Mouse (Mus musculus) CH12.LX (cell line): ENCODE measurements around the gene Gla. TPM values are rescaled to one million over a fixed set of nuclear protein-coding genes. Genes with fewer than 3 reads are reported as not detected.

Source experiments
- DNase-seq: peaks from one replicate; pipeline ENCODE4 v3.0.0-alpha.2; 2013; ENCODE audit errors: extremely low read depth
- H3K27ac ChIP-seq: 2 replicates; pipeline ENCODE4 v1.5.1; 2012; ENCODE audit warnings: low read depth, mild to moderate bottlenecking, control low read depth, moderate library complexity; ENCODE audit not compliant: insufficient read depth
- H3K27me3 ChIP-seq: replicated peaks from 2 replicates; pipeline ENCODE3; 2012; ENCODE audit warnings: inconsistent platforms
- H3K36me3 ChIP-seq, 2 experiments: replicated peaks in 1 of 2; 2 replicates each; pipeline versions ENCODE3 to v1.6.1; 2012; ENCODE audit warnings: inconsistent platforms in 1 of 2, low read length in 1 of 2, mild to moderate bottlenecking in 1 of 2, mixed read lengths in 1 of 2, moderate library complexity in 1 of 2; ENCODE audit not compliant: control insufficient read depth in 1 of 2, insufficient read depth in 1 of 2
- H3K4me1 ChIP-seq, 2 experiments: 2 replicates each; pipeline ENCODE4 v1.6.1; 2012; ENCODE audit warnings: inconsistent platforms in 1 of 2, moderate library complexity in 1 of 2; ENCODE audit not compliant: insufficient read depth in 2 of 2, control insufficient read depth in 1 of 2
- H3K4me2 ChIP-seq: 2 replicates; pipeline ENCODE4 v1.6.1; 2012; ENCODE audit warnings: low read depth, mild to moderate bottlenecking, control low read depth; ENCODE audit not compliant: poor library complexity, insufficient read depth, severe bottlenecking
- H3K4me3 ChIP-seq, 3 experiments: fragments of 150-350 bp in 1 of 3; sonication (generic) in 1 of 3; replicated peaks in 1 of 3; 2 replicates each; pipeline versions ENCODE3 to v1.5.1; 2011 to 2012; ENCODE audit warnings: low read depth in 2 of 3, low read length in 2 of 3, mild to moderate bottlenecking in 2 of 3, moderate library complexity in 2 of 3, control low read depth in 1 of 3, improper control_type of control experiment in 1 of 3, inconsistent platforms in 1 of 3, mixed read lengths in 1 of 3; ENCODE audit not compliant: poor library complexity in 1 of 3
- H3K79me2 ChIP-seq: replicated peaks from 2 replicates; pipeline ENCODE4 v1.6.1; 2012; ENCODE audit warnings: mild to moderate bottlenecking, moderate library complexity; ENCODE audit not compliant: control insufficient read depth, poor library complexity, insufficient read depth, severe bottlenecking; ENCODE audit errors: extremely low read depth
- H3K9ac ChIP-seq: 2 replicates; pipeline ENCODE4 v1.6.1; 2012; ENCODE audit warnings: low read depth, mild to moderate bottlenecking, control low read depth, moderate library complexity; ENCODE audit not compliant: insufficient read depth
- H3K9me3 ChIP-seq: replicated peaks from 2 replicates; pipeline ENCODE3; 2012; ENCODE audit warnings: low read length, inconsistent platforms, mixed read lengths
- BHLHE40 ChIP-seq: IDR thresholded peaks from 2 replicates; pipeline ENCODE4 v1.6.1; 2011; ENCODE audit warnings: mild to moderate bottlenecking, low read depth, low read length, improper control_type of control experiment
- CHD2 ChIP-seq: IDR thresholded peaks from 2 replicates; pipeline ENCODE4 v1.6.1; 2011; ENCODE audit warnings: low read length, improper control_type of control experiment
- CTCF ChIP-seq, 2 experiments: IDR thresholded peaks in 1 of 2; conservative IDR thresholded peaks in 1 of 2; 2 replicates each; pipeline ENCODE4 v1.5.1; 2011 to 2012; ENCODE audit warnings: low read depth in 2 of 2, low read length in 2 of 2, improper control_type of control experiment in 1 of 2, inconsistent platforms in 1 of 2, mild to moderate bottlenecking in 1 of 2, moderate library complexity in 1 of 2
- E2F4 ChIP-seq: IDR thresholded peaks from 2 replicates; pipeline ENCODE4 v1.6.1; 2011; ENCODE audit warnings: low read depth, low read length, improper control_type of control experiment; ENCODE audit not compliant: insufficient replicate concordance
- ELF1 ChIP-seq: IDR thresholded peaks from 2 replicates; pipeline ENCODE4 v1.6.1; 2014; ENCODE audit warnings: low read depth, mild to moderate bottlenecking, inconsistent platforms, low read length, improper control_type of control experiment
- GABPA ChIP-seq: IDR thresholded peaks from 2 replicates; pipeline ENCODE4 v1.6.1; 2012; ENCODE audit warnings: low read depth, low read length, improper control_type of control experiment, inconsistent platforms; ENCODE audit not compliant: insufficient replicate concordance
- IRF4 ChIP-seq: IDR thresholded peaks from 2 replicates; pipeline ENCODE4 v1.6.1; 2014; ENCODE audit warnings: low read depth, mild to moderate bottlenecking, inconsistent platforms, low read length, improper control_type of control experiment
- JUN ChIP-seq: IDR thresholded peaks from 2 replicates; pipeline ENCODE4 v1.6.1; 2011; ENCODE audit warnings: low read depth, mild to moderate bottlenecking, low read length, improper control_type of control experiment, moderate library complexity; ENCODE audit not compliant: insufficient read depth
- JUND ChIP-seq: conservative IDR thresholded peaks from 2 replicates; pipeline ENCODE4 v1.6.1; 2011; ENCODE audit warnings: low read depth, low read length, improper control_type of control experiment
- KAT2A ChIP-seq: IDR thresholded peaks from 2 replicates; pipeline ENCODE4 v1.6.1; 2012; ENCODE audit warnings: low read length, improper control_type of control experiment, inconsistent platforms; ENCODE audit not compliant: insufficient replicate concordance
- MAFK ChIP-seq: IDR thresholded peaks from 2 replicates; pipeline ENCODE4 v1.6.1; 2011; ENCODE audit warnings: low read length, improper control_type of control experiment; ENCODE audit not compliant: insufficient replicate concordance
- MAZ ChIP-seq: IDR thresholded peaks from 2 replicates; pipeline ENCODE4 v1.6.1; 2012; ENCODE audit warnings: low read depth, mild to moderate bottlenecking, inconsistent platforms, low read length, improper control_type of control experiment, moderate library complexity
- MEF2A ChIP-seq: IDR thresholded peaks from 2 replicates; pipeline ENCODE4 v1.6.1; 2014; ENCODE audit warnings: low read depth, mild to moderate bottlenecking, inconsistent platforms, low read length, improper control_type of control experiment, borderline replicate concordance
- MXI1 ChIP-seq: IDR thresholded peaks from 2 replicates; pipeline ENCODE4 v1.6.1; 2011; ENCODE audit warnings: mild to moderate bottlenecking, low read depth, low read length, improper control_type of control experiment
- MYC ChIP-seq: IDR thresholded peaks from 2 replicates; pipeline ENCODE4 v1.6.1; 2011; ENCODE audit warnings: low read depth, mild to moderate bottlenecking, improper control_type of control experiment, low read length
- NELFE ChIP-seq: IDR thresholded peaks from 2 replicates; pipeline ENCODE4 v1.6.1; 2011; ENCODE audit warnings: low read depth, low read length, improper control_type of control experiment
- NRF1 ChIP-seq: IDR thresholded peaks from 2 replicates; pipeline ENCODE4 v1.6.1; 2014; ENCODE audit warnings: low read depth, mild to moderate bottlenecking, inconsistent platforms, low read length, improper control_type of control experiment, moderate library complexity
- POLR2A ChIP-seq: IDR thresholded peaks from 2 replicates; pipeline ENCODE4 v1.6.1; 2011; ENCODE audit warnings: low read depth, mild to moderate bottlenecking, improper control_type of control experiment, low read length
- POLR2AphosphoS2 ChIP-seq: IDR thresholded peaks from 2 replicates; pipeline ENCODE4 v1.6.1; 2011; ENCODE audit warnings: low read depth, low read length, improper control_type of control experiment
- RAD21 ChIP-seq: IDR thresholded peaks from 2 replicates; pipeline ENCODE4 v1.6.1; 2011; ENCODE audit warnings: low read depth, mild to moderate bottlenecking, low read length, improper control_type of control experiment, moderate library complexity
- RCOR1 ChIP-seq: conservative IDR thresholded peaks from 2 replicates; pipeline ENCODE4 v1.6.1; 2012; ENCODE audit warnings: low read depth, mild to moderate bottlenecking, inconsistent platforms, low read length, improper control_type of control experiment
- SIN3A ChIP-seq: IDR thresholded peaks from 2 replicates; pipeline ENCODE4 v1.6.1; 2012; ENCODE audit warnings: low read length, improper control_type of control experiment, inconsistent platforms
- SMC3 ChIP-seq: IDR thresholded peaks from 2 replicates; pipeline ENCODE4 v1.6.1; 2011; ENCODE audit warnings: low read depth, low read length, improper control_type of control experiment
- USF1 ChIP-seq: IDR thresholded peaks from 2 replicates; pipeline ENCODE4 v1.6.1; 2014; ENCODE audit warnings: low read depth, mild to moderate bottlenecking, inconsistent platforms, low read length, improper control_type of control experiment
- USF2 ChIP-seq: conservative IDR thresholded peaks from 2 replicates; pipeline ENCODE4 v1.6.1; 2011; ENCODE audit warnings: low read depth, low read length, improper control_type of control experiment
- ZKSCAN1 ChIP-seq: IDR thresholded peaks from 2 replicates; pipeline ENCODE4 v1.6.1; 2012; ENCODE audit warnings: low read depth, inconsistent platforms, low read length, improper control_type of control experiment, borderline replicate concordance
- ZMIZ1 ChIP-seq: IDR thresholded peaks from 2 replicates; pipeline ENCODE4 v1.6.1; 2012; ENCODE audit warnings: low read depth, mild to moderate bottlenecking, inconsistent platforms, low read length, improper control_type of control experiment
- ZNF384 ChIP-seq: IDR thresholded peaks from 2 replicates; pipeline ENCODE4 v1.6.1; 2012; ENCODE audit warnings: low read depth, low read length, improper control_type of control experiment, inconsistent platforms
- dilution Hi-C: fragments of 300-500 bp; cut with MboI; formaldehyde crosslinking; loops from 2 replicates; pipeline ENCODE4 v1.14.3; 2020; ENCODE audit warnings: low sequenced_read_pairs; ENCODE audit not compliant: extremely low pct_unique_long_range_greater_than_20kb, extremely low pct_ligation_motif_present
- in situ Hi-C: fragments of 300-500 bp; cut with MboI; formaldehyde crosslinking; loops from 3 replicates; pipeline ENCODE4 v1.14.3; 2019; ENCODE audit warnings: low sequenced_read_pairs, low pct_ligation_motif_present, low pct_unique_long_range_greater_than_20kb, mixed read lengths
- polyA plus RNA-seq: library from polyadenylated mRNA; unstranded; fragments of >175 nt; gene quantifications from 2 replicates; pipeline ENCODE4 v1.2.1, GENCODE M21; 2012; ENCODE audit warnings: low read depth; ENCODE audit not compliant: insufficient read length
- total RNA-seq, 2 experiments: library from RNA; depleted of rRNA; stranded (reverse); fragments of 300-350 nt in 1 of 2; fragments of >200 nt in 1 of 2; gene quantifications; 2 replicates each; pipeline ENCODE4 v1.2.3; 2012 to 2014

Gene Gla
- total and polyA plus RNA-seq, 3 experiments = 6.1 to 9.1 (median 8.6) TPM

DNA sequence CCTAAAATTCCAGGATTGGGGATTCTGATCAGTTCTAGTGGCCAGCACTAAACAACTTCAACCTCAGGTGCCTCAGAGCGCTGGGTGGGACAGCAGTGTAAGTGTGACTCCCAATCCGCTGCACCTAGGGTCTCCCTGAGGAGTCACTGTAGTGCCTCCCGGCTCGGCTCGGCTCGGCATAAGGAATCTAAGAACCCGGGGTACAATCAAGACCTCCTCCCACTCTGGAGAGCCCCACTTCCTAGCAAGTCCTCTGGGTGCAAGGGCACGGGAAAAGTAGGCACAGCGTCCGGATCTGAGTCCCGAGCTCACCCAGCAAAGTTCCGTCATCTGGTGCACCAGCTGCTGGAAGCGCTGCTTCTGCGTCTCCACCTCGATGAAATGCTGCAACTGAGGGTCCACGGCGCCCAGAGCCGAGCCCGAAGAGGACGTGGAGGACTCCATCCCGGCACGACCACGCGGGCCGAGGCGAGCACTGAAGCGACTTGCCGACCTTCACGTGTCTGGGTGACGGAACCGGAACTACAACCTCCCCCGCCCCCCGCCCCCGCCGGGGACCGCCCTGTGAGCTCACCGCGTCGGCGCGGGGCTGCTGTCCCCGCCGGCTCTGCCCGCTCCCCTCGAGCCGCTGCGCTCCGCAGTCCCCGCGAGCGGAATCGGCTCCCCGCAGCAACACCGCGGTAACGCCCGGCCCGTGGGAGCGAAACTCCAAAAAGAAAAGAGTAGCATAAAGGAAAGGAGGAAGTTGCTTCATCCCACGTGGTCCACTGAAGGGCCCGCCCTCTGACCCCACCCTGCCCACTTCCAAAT lies 59.6 kb downstream of the Gla start, which contains the start of gene Timm8a1:
Timm8a1 (minus strand) TSS at position 721 of the 810 bp plus-strand sequence.
- peak; percentile 64 for DNase-seq
- Histone ChIP-seq H3K4me1 (peaks cover 3 to 4% of the 10 kb centered on the region in 2 experiments; a peak in 2 of 4 replicates), H3K4me2 (peak within 1 kb of the TSS; percentile 61), H3K36me3 (peaks cover 10 to 36% of the 10 kb centered on the region in 2 experiments), H3K27ac (peak within 1 kb of the TSS; percentile 91), H3K4me3 (peak within 1 kb of the TSS; percentile 66 to 84 (median 78)), H3K9me3 (no peaks in the 10 kb centered on the region), H3K9ac (peak within 1 kb of the TSS; percentile 91), H3K79me2 (peaks cover 27% of the 10 kb centered on the region), H3K27me3 (no peaks in the 10 kb centered on the region)
- TF ChIP-seq BHLHE40 (peak; percentile 50), MAFK (no peak), E2F4 (0 out of 2 replicates have a peak, but pooled peaks have one; percentile 19), IRF4 (no peak), CTCF (conservative IDR thresholded peaks at IDR 0.05 in 1 of 2, IDR thresholded peaks at IDR 0.05 in 1 of 2; ENCODE audit: low read depth in 2 of 2, low read length in 2 of 2) (no peak), MEF2A (no peak), ZNF384 (no peak), ZKSCAN1 (no peak), CHD2 (no peak), JUN (no peak), MAZ (no peak), KAT2A (no peak), MXI1 (peak; percentile 78; the same call in 1 of the 2 replicates), SMC3 (no peak), POLR2A (peak; percentile 70), NRF1 (peak; percentile 58), ZMIZ1 (peak; percentile 7; the same call in 1 of the 2 replicates), USF2 (0 out of 2 replicates have a peak, but pooled peaks have one; percentile 23), RCOR1 (no peak), SIN3A (peak; percentile 47; the same call in 1 of the 2 replicates), MYC (peak; percentile 82), USF1 (peak; percentile 57), GABPA (no peak), JUND (no peak), RAD21 (no peak), POLR2AphosphoS2 (peak; percentile 63; the same call in 1 of the 2 replicates), NELFE (no peak), ELF1 (0 out of 2 replicates have a peak, but pooled peaks have one; percentile 26)
- dilution Hi-C loops (no loop called here), in situ Hi-C loops (no loop called here)
